Mouse (Mus musculus): ENCODE data around the gene Il2rg.

Gene Il2rg

DNA sequence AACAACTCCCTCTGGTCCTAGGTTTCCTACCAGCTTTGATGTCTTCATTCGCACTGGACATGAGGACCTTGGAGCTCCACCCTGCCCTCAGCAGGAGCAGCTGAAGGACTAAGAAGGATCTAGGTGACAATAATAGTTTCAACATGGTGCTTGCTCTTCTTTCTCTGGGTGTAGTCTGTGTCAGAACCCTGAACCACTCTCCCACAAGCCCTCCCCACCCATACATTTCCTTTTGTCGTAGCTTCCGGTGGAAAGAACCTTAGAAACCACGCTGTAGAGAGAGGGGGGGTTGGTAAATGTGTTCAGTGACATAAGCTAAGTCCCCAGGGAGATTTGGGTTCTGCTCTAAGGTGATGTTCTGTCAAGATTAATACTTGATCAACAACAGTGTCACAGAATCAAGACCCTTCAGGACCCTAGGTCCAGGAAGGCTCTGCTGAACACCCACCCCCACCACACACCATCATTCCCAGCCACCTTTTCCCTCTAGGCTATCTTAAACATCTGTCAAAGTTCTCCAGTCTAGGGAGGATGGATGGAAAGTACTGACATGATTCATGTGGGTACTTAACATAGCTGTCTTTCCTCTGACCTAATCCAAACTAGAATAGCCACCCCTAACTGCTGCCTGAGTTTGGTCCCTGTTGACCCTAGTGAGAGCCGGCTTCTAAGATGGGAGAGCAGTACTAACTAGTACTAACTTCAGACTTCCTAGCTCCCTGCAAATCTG lies at the start of gene Il2rg:
Gene Il2rg (minus strand): TSS at position 231 of the 730 bp plus-strand sequence.
- no peak for DNase-seq (ENCODE audit: low spot score in 2 of 2)

DNA sequence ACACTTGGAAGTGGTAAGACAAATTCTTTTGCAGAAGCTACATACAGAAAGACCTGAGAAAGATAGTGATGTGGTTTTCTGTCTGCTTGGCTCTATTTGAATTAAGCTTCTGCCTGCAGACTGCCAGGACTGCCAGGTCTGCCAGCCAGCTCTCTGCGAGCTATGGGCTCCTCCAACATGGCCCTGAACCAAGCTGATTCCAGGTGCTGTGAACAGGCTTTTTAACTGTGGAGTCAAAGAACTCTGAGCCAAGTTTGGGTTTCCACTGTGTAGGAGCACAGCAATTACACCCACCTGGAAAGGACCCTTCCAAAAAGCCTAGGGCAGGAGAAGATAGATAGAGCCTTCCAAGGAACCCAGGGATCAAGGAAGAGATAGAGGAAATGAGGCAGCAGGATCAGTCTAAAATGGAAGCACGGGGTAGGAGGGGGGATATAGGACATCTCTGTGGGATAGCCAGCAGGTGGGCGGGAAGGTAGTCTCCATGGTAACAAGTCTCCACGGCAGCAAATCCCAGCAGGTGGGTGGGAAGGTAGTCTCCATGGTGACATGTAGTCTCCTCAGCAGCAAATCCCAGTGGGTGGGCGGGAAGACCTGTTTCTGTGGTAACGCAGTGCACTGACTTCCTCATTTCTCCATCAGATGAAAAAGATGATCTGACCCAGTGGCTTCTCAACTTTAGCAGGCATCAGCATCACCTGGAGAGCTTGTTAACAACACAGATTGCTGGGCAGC lies 45.7 kb upstream of the Il2rg start:
- peak; percentile 85 to 93 for DNase-seq (ENCODE audit: low spot score in 2 of 2)

DNA sequence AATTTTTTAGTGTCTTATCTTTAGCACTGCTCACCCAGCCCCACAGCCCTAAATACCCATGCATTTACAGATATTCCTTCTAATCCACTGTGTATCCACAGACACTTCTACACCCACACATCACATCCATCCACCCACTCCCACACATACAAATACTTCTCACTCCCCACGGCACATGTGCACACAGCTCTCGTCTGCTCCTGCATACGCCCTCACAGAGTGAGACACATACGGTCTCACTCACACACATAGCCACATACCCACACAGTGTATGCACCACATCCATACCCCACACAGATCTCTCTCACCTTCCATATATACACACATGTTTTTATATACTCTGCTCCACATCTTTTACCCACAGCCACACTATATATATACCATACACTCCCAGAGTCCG lies 41.2 kb upstream of the Il2rg start:
- DNase-seq (ENCODE audit: low spot score in 2 of 2) = no peak

DNA sequence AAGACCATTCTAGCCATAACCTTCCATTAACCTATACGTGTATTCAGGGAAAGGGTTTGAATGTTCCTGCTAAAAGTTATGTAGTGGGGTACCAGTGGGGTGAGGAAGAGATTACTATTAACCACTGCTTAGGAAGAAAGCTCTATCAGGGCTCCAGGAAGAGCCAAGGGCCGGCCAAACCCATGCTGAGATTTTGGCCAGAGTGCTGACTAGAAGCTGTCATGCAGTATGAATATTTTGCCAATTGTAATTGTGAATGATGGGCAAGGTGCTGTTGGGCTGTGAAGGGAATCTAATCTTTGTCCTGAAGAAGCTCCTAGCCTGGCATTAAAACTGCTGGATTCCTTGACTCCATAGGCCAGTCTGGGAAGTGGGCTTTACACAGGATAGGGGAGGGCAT lies 36.6 kb upstream of the Il2rg start:
- DNase-seq (ENCODE audit: low spot score in 2 of 2) = no peak

DNA sequence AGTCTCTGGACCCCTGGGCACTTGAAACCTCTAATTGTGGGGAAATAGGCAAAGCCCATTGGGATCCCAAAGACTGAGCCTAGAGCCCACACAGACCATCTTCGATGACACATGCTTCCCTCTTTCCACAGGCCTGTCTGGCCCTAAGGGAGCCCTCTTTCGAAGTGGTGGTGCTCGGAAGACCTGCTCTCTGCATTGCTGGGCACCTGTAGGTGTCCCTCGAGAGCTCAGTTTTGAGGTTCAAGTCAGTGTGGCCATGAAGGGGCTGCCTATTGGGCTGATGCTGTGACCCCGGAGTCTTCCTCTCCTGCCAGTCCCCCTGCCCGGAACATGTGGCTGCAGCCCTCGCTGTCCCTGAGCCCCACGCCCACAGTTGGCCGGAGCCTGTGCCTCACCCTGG lies 33.6 kb upstream of the Il2rg start:
- DNase-seq (ENCODE audit: low spot score in 2 of 2) = no peak

DNA sequence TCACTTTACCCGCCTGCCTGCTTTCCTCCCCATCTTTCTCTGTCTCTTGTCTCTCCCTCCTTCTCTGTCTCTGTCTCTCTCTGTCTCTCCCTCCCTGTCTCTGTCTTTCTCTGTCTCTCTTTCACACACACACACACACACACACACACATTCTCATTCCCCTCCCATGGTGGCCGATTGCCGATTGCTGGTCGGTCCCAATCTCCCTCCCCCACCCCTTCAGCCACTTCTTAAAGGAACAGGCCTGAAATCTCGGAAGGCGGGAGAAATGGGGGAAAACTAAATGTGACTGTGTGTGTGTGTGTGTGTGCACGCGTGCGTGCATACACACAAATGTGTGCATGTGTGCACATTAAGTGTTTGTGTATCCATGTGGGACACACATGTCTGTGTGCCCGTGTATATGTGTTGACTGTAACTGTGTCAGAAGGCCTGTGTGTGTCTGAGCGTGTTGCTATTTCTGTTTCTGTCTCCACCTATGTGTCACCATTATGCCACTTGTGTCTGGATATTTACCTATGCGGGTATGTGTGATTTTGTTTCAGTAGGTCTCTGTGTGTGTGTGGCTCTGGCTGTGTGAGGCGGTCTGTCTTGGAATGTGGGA lies 32.5 kb upstream of the Il2rg start:
- DNase-seq (ENCODE audit: low spot score in 2 of 2) = no peak

DNA sequence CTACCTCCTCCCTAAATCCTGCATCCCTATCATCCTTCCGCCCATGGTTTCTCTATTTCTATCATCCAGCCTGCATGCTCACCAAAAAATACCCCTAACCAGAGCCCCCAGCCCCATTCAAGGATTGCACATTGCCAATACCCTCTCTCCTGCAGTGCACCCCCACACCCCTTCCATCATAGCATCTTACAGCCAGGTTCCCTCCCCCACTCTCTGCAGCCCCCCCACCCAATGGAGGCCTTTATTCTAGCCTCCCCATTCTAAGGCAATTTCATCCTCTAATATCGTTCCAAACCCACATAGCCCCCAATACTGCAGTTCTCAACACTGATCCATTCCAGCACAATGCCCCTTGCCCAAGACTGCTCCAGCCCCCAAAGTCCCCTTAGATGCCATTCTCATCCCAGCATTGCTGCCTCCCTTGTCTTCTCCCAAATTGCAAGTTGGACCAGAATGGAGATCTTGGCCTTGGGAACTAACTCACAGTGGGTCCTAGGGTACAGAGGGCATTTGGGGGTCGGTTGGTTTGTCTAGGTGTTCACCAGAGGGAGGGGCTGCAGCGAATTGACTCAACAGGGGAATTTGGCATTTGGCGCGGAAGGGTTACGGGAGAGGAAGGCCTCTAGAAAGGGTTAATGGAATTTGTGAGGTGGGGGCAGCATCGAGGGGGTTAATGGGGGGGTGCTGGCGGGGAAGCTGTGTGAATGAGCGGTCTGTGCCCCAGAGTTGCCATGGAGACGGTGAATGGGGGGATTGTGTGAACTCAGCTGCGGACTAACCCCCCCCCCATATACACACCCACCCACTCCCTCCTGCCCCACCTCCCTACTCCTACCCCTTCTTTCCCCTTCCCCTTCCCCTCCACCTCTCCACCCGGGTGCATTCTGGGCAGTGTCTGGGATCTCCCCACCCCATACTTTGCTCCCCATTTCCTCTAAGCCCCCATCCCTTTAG lies 31.7 kb upstream of the Il2rg start:
- peak; percentile 66 to 72 for DNase-seq (ENCODE audit: low spot score in 2 of 2)

DNA sequence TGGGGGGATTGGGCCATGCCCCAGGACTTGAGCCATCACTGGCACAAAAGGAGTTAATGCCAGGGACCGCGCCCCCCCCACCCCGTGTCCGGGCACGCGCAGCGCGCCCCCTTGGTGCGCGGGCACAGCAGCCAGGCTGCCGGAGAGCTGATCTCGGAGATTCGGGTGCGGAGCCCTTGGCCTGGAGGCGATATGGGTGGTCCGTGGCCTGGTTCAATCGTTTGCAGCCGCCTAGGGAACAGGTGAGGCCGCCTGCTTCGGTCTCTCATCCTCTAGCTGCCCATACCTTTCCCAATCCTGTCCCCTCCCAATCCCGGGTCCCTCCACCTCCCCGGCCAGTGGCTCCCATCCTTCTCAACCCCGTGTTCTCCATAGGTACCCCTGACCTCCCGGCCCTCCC lies 31.0 kb upstream of the Il2rg start, which contains the start of gene Nlgn3:
Gene Nlgn3 (plus strand): TSS at position 114 of the 400 bp plus-strand sequence.
- peak; percentile 68 to 69 for DNase-seq (ENCODE audit: low spot score in 2 of 2)

DNA sequence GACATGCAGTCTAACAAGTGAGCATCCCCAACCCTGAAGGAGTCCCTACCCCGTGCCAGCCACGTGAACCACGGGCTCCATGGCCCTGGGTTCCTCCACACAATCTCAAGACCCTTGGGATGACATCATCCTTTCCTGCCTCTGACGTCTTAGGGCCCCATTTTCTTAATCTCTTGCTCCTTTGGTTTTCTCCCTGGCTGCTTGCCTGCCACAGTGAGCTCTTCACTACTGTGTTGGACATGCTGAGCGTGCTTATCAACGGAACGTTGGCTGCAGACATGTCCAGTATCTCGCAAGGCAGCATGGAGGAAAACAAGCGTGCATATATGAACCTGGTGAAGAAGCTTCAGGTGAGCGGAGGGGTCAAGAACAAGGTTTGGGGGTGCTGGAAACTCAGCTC lies 22.1 kb upstream of the Il2rg start:
- no peak for DNase-seq (ENCODE audit: low spot score in 2 of 2)

DNA sequence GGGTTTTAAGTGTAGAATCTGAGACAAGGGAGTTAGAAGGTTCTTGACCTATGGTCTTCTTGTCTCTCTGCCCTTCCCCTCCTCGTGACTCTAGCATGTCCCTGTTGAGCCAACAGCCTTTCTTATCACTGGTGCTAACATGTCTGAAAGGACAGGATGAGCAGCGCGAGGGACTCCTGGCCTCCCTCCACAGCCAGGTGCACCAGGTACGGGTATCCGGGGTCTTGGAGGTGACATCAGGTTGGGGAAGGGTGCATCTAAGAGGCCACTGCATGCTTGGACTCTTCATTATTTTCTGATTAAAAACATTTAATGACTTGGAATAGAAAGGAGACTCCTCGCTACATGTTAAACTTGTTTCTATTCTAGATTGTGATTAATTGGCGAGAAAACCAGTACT lies 21.0 kb upstream of the Il2rg start:
- no peak for DNase-seq (ENCODE audit: low spot score in 2 of 2)

DNA sequence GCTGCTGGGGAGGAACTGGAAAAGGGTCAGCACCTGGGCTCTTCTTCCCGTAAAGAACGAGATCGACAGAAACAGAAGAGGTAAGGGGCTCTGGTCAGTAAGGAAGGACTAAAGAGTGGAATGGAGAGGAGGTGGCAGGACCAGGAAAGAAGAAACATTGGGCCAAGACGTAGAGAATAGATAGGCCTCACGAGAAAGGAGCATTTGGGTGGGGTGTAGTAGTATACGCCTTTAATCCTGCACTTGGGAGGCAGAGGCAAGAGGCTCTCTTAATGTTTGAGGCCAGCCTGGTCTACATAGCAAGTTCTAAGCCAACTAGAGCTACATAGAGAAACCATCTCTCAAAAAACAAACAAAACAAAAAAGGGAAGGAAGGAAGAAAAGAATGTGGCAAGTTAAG lies 20.4 kb upstream of the Il2rg start:
- no peak for DNase-seq (ENCODE audit: low spot score in 2 of 2)

DNA sequence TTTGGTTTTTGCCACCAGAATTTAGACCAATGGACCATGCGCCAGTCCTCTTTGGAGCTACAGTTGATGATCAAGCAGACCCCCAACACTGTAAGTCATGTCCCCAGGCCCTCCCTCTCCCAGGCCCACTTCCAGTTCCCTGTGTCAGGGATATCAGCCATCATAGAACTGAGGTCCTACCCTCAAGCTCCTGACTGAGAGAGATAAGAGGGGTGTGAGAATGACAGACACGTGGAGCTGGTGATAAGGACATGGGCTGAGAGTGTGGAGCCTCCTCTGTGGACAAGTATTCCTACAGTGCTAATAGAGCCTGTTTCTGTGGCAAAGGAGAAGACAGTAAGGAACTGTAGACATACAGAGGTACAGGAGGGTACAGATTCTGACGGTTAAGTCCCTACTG lies 19.5 kb upstream of the Il2rg start:
- DNase-seq (ENCODE audit: low spot score in 2 of 2) = no peak

DNA sequence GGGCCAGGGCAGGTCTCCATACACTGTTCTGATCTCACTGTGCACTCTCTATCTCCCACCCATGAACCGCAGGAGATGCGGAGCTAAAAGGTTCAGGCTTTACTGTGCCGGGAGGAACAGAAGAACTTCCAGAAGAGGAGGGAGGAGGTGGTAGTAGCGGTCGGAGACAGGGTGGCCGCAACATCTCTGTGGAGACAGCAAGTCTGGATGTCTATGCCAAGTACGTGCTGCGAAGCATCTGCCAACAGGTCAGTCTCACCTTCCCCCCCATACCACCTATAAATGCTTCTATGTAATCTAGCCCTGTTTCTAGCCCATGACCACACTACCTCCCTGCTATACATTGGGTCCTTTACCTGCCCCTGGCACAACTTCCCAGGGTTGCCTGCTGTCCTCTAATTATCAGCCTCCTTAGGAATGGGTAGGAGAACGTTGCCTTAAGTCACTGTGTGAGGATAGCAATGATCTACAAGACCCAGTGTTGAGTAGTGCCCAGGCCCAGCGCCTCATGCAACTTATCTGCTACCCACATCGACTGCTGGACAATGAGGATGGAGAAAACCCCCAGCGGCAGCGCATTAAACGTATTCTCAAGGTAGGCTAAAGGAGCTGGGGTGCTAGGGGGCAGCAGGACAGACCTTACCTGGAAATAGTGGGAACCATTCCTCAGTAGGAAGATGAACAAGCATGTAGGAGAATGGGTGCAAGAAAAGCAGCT lies 18.1 kb upstream of the Il2rg start:
- DNase-seq (ENCODE audit: low spot score in 2 of 2) = no peak

DNA sequence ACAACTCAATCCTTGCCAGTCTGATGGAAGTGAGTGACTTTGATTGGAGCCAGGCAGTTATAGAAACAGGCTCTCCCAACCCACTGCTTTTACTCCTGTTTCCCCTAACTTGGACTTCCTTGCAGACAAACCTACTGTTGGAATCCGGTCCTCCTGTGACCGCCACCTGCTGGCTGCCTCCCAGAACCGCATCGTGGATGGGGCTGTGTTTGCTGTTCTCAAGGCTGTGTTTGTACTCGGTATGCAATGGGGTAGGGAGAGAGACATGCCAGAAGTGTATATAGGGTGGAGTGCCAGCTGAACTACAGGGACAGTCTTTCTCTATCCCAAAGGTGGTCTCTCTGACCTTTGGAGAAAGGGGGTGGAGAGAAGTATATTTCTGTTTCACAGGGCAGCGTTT lies 17.5 kb upstream of the Il2rg start:
- DNase-seq (ENCODE audit: low spot score in 2 of 2) = peak; percentile 54 to 72

DNA sequence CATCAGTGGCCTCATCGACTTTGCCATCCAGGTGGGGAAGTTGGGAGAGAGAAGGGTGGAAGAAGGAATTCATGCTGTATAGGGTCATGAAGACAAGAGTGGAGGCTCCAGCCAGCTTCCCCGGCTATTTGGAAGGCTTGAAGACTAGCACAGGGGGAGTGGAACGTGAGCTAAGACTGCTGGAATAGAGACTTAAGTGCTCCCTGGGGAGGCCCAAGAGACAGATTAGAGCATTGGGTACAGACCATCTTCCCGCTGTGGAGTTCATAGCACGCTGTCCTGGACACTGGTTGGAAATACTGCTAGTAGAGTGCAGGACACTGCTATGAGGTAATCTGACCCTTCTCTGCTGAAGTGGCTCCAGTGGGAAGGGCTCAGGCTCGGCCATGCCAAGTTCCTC lies 14.8 kb upstream of the Il2rg start:
- DNase-seq (ENCODE audit: low spot score in 2 of 2) = no peak

DNA sequence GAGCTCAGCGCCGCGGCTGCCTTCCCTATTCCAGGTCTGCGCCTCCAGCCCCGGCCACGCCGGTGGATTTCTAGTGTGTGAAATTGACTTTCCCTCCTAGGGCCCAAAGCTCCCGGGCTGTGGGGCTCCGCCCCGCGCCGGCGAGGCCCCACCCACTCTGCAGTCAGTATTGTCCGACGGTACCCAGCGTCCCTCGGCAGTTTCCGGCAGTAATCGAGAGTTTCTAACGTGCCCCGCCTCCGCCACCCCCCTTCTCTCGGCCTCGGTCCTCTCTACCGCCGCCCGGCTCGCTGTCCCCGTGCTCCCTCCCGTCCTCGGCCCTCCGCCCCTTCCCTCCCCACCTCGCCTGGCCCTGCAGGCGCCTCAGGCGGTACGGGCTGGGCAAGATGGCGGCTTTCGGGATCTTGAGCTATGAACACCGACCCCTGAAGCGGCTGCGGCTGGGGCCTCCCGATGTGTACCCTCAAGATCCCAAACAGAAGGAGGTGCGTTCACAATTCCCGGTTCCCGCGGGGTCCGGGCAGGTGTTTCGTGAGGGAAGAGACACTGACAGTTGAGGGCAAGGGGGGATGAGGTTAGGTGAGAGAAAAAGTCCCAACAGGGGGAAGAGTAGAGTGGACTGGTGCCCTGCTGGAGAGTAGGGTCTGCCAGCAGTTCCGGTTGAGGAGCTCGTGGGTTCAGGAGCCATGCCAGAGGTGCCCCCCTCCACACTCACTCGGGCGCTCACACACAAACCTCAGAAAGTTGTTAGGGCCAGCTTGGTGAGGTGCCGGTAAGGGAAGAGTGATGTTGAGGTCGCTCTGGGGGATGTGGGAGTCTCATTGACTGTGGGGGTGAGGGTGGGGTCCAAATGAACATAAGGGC lies 6.1 kb upstream of the Il2rg start, which contains the start of gene Med12:
Gene Med12 (plus strand): TSS at position 156 of the 864 bp plus-strand sequence.
- peak; percentile 89 for DNase-seq (ENCODE audit: low spot score in 2 of 2)

DNA sequence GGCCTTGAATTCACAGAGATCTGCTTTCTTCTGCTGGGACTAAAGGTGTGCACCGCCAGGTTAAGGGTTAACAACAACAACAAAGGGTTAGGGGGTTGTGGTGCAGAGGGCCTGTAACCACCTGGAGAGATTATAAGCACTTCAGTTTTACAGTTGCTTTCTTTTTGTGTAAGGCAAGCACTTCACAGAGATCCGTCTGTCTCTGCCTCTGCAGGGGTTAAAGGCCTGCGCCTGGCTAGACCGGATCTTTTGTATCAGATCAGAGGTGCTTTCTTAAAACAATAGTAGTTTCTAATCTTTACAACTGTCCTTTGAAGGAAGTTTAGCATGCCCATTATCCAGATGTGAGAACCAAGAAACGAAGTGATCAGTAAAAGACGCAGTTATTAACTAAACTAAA lies 5.4 kb upstream of the Il2rg start:
- no peak for DNase-seq (ENCODE audit: low spot score in 2 of 2)

DNA sequence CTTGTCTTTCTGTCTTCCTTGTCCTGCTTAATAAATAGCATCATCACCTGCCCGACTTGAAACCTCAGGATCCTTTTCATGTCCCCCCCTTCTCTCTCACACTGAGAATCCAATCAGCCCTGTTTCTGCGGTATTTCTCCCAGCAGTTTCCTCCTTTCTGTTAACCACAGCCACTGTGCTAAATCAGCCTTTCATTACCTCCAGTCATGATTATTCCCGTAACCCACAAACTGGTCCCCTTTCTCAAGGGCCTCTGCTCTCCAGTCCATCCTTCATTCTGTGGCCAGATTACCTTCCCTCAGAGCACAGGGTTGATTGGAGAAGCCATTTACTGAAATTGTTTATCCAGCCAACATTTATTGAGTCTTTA lies 685 bp upstream of the Il2rg start, which contains the start of gene Gm20489:
Gene Gm20489 (minus strand): TSS at position 269 of the 370 bp plus-strand sequence.
- DNase-seq (ENCODE audit: low spot score in 2 of 2) = no peak

DNA sequence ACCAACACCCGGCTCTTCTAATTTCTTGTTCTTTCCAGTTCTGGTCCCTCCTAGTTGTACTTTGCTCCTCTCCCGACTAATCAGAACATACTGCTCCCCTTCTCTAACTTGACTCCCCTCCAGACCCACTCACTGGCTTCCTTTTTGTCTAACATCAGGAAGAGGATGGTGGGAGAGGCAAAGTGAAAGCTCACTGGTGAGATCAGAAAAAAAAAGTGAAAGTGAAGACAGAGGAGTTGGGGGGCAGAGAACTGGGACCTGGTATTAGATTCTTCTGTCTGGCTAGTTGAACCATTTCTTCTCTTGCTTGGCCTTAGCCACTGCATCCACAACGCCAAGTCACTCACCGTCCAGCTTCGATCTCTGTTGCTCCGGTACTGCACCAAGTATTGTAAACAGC lies 1.4 kb downstream of the Il2rg start:
- no peak for DNase-seq (ENCODE audit: low spot score in 2 of 2)

DNA sequence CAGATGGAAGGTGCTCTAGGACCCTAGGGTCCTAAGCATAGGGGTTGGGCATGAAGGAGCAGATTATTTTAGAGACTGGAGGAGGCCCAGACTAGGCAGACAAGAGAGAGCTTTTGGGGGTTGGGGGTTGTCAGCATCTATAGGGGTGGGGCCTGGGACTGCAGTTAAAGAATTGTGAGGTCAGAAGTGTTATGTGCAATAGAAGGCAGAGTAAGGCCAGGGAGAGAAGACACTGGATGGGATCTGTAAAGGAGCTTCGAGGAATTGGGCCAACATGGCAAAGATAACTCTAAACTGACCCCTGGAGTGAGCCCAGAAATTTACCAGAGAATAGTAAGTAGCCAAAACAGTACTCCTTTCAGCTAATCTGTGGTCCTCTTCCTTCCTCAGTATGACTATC lies 4.2 kb downstream of the Il2rg start, which contains the start of gene Gm614:
Gene Gm614 (minus strand): TSS at position 101 of the 400 bp plus-strand sequence.
- no peak for DNase-seq (ENCODE audit: low spot score in 2 of 2)

Data from right cerebral cortex, postnatal 10 days (tissue).